Mouse (Mus musculus) liver, embryonic 11.5 days (tissue): Measurements from ENCODE around the gene Nfkbib. TPM values are rescaled to one million over a fixed set of nuclear protein-coding genes. Genes with fewer than 3 reads are reported as not detected.

Experiments
- ATAC-seq: fragments of 200-750 bp; cut with Nextera tagmentation; replicated peaks from 2 replicates; pipeline ENCODE4 v1.8.0; 2017; ENCODE audit warnings: moderate number of reproducible peaks, mild to moderate bottlenecking, moderate TSS enrichment, moderate library complexity; ENCODE audit not compliant: low FRiP score
- DNase-seq: peaks from one replicate; pipeline ENCODE4 v3.0.0-alpha.2; 2017; ENCODE audit warnings: low spot score
- H3K27ac ChIP-seq: fragments of 300-500 bp; sonication (generic); 2 replicates; pipeline ENCODE4 v1.5.1; 2014; ENCODE audit warnings: mild to moderate bottlenecking, low read depth, low read length, control low read depth
- H3K27me3 ChIP-seq: fragments of 300-500 bp; sonication (generic); replicated peaks from 2 replicates; pipeline ENCODE4 v1.6.1; 2014; ENCODE audit warnings: low read length, mixed read lengths; ENCODE audit not compliant: control insufficient read depth, insufficient read depth
- H3K36me3 ChIP-seq: fragments of 300-500 bp; sonication (generic); 2 replicates; pipeline ENCODE4 v1.6.1; 2014; ENCODE audit warnings: mild to moderate bottlenecking, low read length, moderate library complexity, mixed read lengths; ENCODE audit not compliant: control insufficient read depth, insufficient read depth
- H3K4me1 ChIP-seq: fragments of 300-500 bp; sonication (generic); replicated peaks from 2 replicates; pipeline ENCODE4 v1.6.1; 2014; ENCODE audit warnings: low read length, mixed read lengths; ENCODE audit not compliant: control insufficient read depth, insufficient read depth
- H3K4me2 ChIP-seq: fragments of 300-500 bp; sonication (generic); 2 replicates; pipeline ENCODE4 v1.6.1; 2014; ENCODE audit warnings: mild to moderate bottlenecking, control low read depth, moderate library complexity
- H3K4me3 ChIP-seq: fragments of 300-500 bp; sonication (generic); 2 replicates; pipeline ENCODE4 v1.5.1; 2014; ENCODE audit warnings: low read depth, low read length, control low read depth
- H3K9ac ChIP-seq: fragments of 300-500 bp; sonication (generic); 2 replicates; pipeline ENCODE4 v1.6.1; 2014; ENCODE audit warnings: low read depth, low read length, control low read depth
- H3K9me3 ChIP-seq: fragments of 300-500 bp; sonication (generic); 2 replicates; pipeline ENCODE4 v1.6.1; 2016; ENCODE audit warnings: low read length, inconsistent platforms, mixed read lengths; ENCODE audit not compliant: control insufficient read depth
- WGBS: fragments of 180-500 bp; shearing (Covaris S2); extraction: QIAGEN DNeasy Blood & Tissue Kit; methylation state at CpG from one replicate; pipeline ENCODE4 v1.1.7; 2014; 5-methylcytosine and 5-hydroxymethylcytosine counted together
- polyA plus RNA-seq: library from polyadenylated mRNA; unstranded; fragments of >200 nt; fragmentation: Nextera tagmentation; extraction: Ambion mirVana; gene quantifications from 2 replicates; pipeline ENCODE4 v1.2.1, GENCODE M21; 2014

Nfkbib gene
- polyA plus RNA-seq, 1 experiment from 2014 or later: 61.4 TPM

DNA sequence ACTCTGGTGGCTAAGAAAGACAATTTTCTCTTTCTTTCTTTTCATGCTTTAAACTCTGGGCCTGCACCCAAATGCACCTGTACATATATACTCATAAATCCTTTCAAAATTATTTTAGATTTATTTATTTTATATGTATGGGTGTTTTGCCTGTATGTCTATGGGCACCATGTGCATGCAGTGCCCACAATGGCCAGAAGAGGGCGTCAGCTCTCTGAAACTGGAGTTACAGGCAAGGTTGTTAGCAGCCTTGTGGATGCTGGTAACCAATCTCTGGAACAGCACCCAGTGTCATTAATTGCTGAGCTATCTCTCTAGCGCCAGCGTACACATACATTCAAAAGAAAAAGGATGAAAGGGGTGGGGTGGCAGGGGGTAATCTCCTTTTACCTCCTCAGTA, 56.4 kb downstream of the Nfkbib start:
- 68% methylated on average over 3 of the region's 3 CpGs for WGBS
- no peaks in the 10 kb centered on the region for H3K4me1 ChIP-seq
- H3K4me3 ChIP-seq: no peak overlapping the region
- no peak overlapping the region for H3K27ac ChIP-seq
- no peak for ATAC-seq
- H3K9ac ChIP-seq: no peak overlapping the region
- no peaks in the 10 kb centered on the region for H3K36me3 ChIP-seq
- H3K9me3 ChIP-seq: no peaks in the 10 kb centered on the region
- no peak overlapping the region for H3K4me2 ChIP-seq
- H3K27me3 ChIP-seq: no peaks in the 10 kb centered on the region
- DNase-seq: no peak

GRCm38 (mm10) chr7:28709454-28709853, 57.9 kb downstream of the Nfkbib start:
- H3K9ac ChIP-seq: no peak overlapping the region
- no peak for DNase-seq
- H3K9me3 ChIP-seq: no peaks in the 10 kb centered on the region
- ATAC-seq: no peak
- H3K27ac ChIP-seq: no peak overlapping the region
- H3K4me3 ChIP-seq: no peak overlapping the region
- H3K4me1 ChIP-seq: no peaks in the 10 kb centered on the region
- no peaks in the 10 kb centered on the region for H3K27me3 ChIP-seq
- no peak overlapping the region for H3K4me2 ChIP-seq
- no peaks in the 10 kb centered on the region for H3K36me3 ChIP-seq

Other genes with a start within 250 kb of the Nfkbib start
- not detected in 2 replicates for gene Ifnl3, start 244.7 kb downstream of the Nfkbib start, polyA plus RNA-seq
- not detected in 2 replicates for gene Sycn, start 226.6 kb downstream of the Nfkbib start, polyA plus RNA-seq
- gene Nccrp1, start 220.3 kb downstream of the Nfkbib start, polyA plus RNA-seq: not detected in 2 replicates
- 17.4 and 18.6 TPM in 2 replicates for gene Samd4b, start 169.4 kb downstream of the Nfkbib start, polyA plus RNA-seq
- gene Pak4, start 169.3 kb downstream of the Nfkbib start, polyA plus RNA-seq: 34.0 and 35.3 TPM in 2 replicates
- not detected in 2 replicates for gene Acp7, start 136.2 kb downstream of the Nfkbib start, polyA plus RNA-seq
- gene Fbxo27, start 74.7 kb downstream of the Nfkbib start, polyA plus RNA-seq: 1.4 and 1.7 TPM in 2 replicates
- 3.1 and 3.7 TPM in 2 replicates for gene Fbxo17, start 50.7 kb downstream of the Nfkbib start, polyA plus RNA-seq
- gene Mrps12, start 25.7 kb downstream of the Nfkbib start, polyA plus RNA-seq: 172 and 180 TPM in 2 replicates
- gene Sars2, start 25.5 kb downstream of the Nfkbib start, polyA plus RNA-seq: 31.3 and 35.3 TPM in 2 replicates
- not detected in 2 replicates for gene Ccer2, start 11.3 kb downstream of the Nfkbib start, polyA plus RNA-seq
- 41.0 and 41.9 TPM in 2 replicates for gene Sirt2, start 777 bp downstream of the Nfkbib start, polyA plus RNA-seq
- 21.7 and 23.1 TPM in 2 replicates for gene Rinl, start 21.5 kb upstream of the Nfkbib start, polyA plus RNA-seq
- 238 and 279 TPM in 2 replicates for gene Hnrnpl, start 41.0 kb upstream of the Nfkbib start, polyA plus RNA-seq
- 107 TPM in 2 replicates for gene Ech1, start 57.7 kb upstream of the Nfkbib start, polyA plus RNA-seq
- 2.9 and 5.1 TPM in 2 replicates for gene Lgals4, start 66.3 kb upstream of the Nfkbib start, polyA plus RNA-seq
- not detected in 2 replicates for gene Lgals7, start 96.3 kb upstream of the Nfkbib start, polyA plus RNA-seq
- 0.21 and 0.37 TPM in 2 replicates for gene Capn12, start 113.9 kb upstream of the Nfkbib start, polyA plus RNA-seq
- 191 and 209 TPM in 2 replicates for gene Actn4, start 194.8 kb upstream of the Nfkbib start, polyA plus RNA-seq
- gene Eif3k, start 214.4 kb upstream of the Nfkbib start, polyA plus RNA-seq: 421 and 425 TPM in 2 replicates
- gene Map4k1, start 214.5 kb upstream of the Nfkbib start, polyA plus RNA-seq: 50.7 and 53.2 TPM in 2 replicates